Mouse (Mus musculus) testis, adult 2 months (tissue): ENCODE data around the gene Evi2a. TPM values are rescaled to one million over a fixed set of nuclear protein-coding genes. Genes with fewer than 3 reads are reported as not detected.

Experiments used
- H3K27ac ChIP-seq: fragments of 200-500 bp; 2 replicates; pipeline ENCODE4 v1.5.1; 2012; ENCODE audit warnings: low read depth, low read length; ENCODE audit not compliant: control insufficient read depth, insufficient read depth
- H3K27me3 ChIP-seq: fragments of 200-500 bp; 2 replicates; pipeline ENCODE4 v1.6.1; 2012; ENCODE audit warnings: mild to moderate bottlenecking, low read length, moderate library complexity; ENCODE audit not compliant: control insufficient read depth, insufficient read depth
- H3K36me3 ChIP-seq: fragments of 200-500 bp; 2 replicates; pipeline ENCODE4 v1.6.1; 2012; ENCODE audit warnings: mild to moderate bottlenecking, low read length; ENCODE audit not compliant: control insufficient read depth, insufficient read depth
- H3K4me1 ChIP-seq: fragments of 200-500 bp; 2 replicates; pipeline ENCODE4 v1.6.1; 2012; ENCODE audit warnings: low read length; ENCODE audit not compliant: control insufficient read depth, insufficient read depth
- H3K4me3 ChIP-seq: fragments of 200-500 bp; 2 replicates; pipeline ENCODE4 v1.5.1; 2012; ENCODE audit warnings: low read depth, mild to moderate bottlenecking, low read length, moderate library complexity, mixed read lengths; ENCODE audit not compliant: control insufficient read depth
- CTCF ChIP-seq: fragments of 200-500 bp; IDR thresholded peaks from 2 replicates; pipeline ENCODE4 v1.5.1; 2012; ENCODE audit warnings: low read depth, mild to moderate bottlenecking, inconsistent platforms, low read length, moderate library complexity; ENCODE audit not compliant: control insufficient read depth, insufficient read depth, insufficient replicate concordance
- POLR2A ChIP-seq: fragments of 200-500 bp; IDR thresholded peaks from 2 replicates; pipeline ENCODE4 v1.6.1; 2012; ENCODE audit warnings: low read depth, mild to moderate bottlenecking, inconsistent platforms, low read length, moderate library complexity; ENCODE audit not compliant: control insufficient read depth
- polyA plus RNA-seq: library from polyadenylated mRNA; depleted of rRNA; stranded (reverse); fragments of >200 nt; gene quantifications from 2 replicates; pipeline ENCODE4 v1.2.3, GENCODE M21; 2012; rRNA removed

The Evi2a gene
- polyA plus RNA-seq, 1 experiment = 0.94 TPM

DNA sequence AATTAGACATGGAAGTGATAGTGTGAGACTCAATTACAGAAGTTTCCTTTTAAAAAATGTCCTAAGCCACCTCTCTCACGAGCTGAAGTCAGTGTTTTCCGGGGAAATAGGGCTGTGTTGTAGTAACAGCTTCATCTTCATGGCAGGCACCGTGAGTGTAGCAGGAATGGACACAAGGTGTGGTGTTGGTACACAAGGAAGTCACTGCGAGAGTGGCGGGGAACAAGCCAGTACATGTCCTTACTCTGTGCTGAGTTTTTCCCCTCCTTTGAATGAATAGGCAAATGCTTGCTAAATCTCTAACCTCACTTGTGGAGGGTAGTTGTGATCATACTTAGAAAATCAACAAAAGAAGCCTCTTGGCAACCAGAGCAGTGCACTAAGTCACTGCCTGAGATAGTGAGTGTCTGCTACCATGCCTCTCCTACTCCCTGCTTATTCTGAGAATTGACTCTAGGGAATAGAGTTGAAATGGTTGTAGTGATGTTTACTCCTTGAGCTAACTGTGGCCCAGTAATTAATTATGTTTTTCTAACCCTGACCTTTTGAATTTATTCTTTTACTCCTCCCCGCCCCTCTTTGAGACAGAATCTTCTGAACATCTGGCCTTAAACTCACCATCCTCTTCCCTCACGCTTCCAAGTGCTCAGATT, 46.4 kb downstream of the Evi2a start:
- Histone ChIP-seq H3K4me3 (no peak overlapping the region), H3K36me3 (no peaks in the 10 kb centered on the region; the same call in 1 of the 2 replicates), H3K27ac (no peak overlapping the region), H3K27me3 (no peaks in the 10 kb centered on the region), H3K4me1 (no peaks in the 10 kb centered on the region)
- TF ChIP-seq POLR2A = no peak
- no peak for TF ChIP-seq CTCF

GRCm38 (mm10) chr11:79483392-79483791, 47.0 kb downstream of the Evi2a start:
- TF ChIP-seq CTCF (no peak), POLR2A (no peak)
- Histone ChIP-seq H3K4me3 (no peak overlapping the region), H3K27ac (no peak overlapping the region), H3K36me3 (no peaks in the 10 kb centered on the region; the same call in 1 of the 2 replicates), H3K27me3 (no peaks in the 10 kb centered on the region), H3K4me1 (no peaks in the 10 kb centered on the region)

Other genes with a start within 250 kb of the Evi2a start
- gene Gm9964, start 233.7 kb downstream of the Evi2a start, polyA plus RNA-seq = 0.21 TPM in 1 of 2 replicates, not detected in the other
- 24.1 and 29.3 TPM in 2 replicates for gene Nf1, start 190.9 kb downstream of the Evi2a start, polyA plus RNA-seq
- gene Omg, start 26.5 kb downstream of the Evi2a start, polyA plus RNA-seq = not detected in 2 replicates
- gene Evi2b, start 6.8 kb downstream of the Evi2a start, polyA plus RNA-seq = 0.06 and 0.23 TPM in 2 replicates
- not detected in 2 replicates for gene Evi2, start within 50 bp of the Evi2a start, polyA plus RNA-seq
- gene Rab11fip4, start 60.6 kb upstream of the Evi2a start, polyA plus RNA-seq = 12.1 and 13.6 TPM in 2 replicates